Mouse (Mus musculus) retina, adult 2 months (tissue): Measurements from ENCODE around the gene Gnao1.
A peak's percentile ranks its signal among the peaks of the same experiment; 100 is the strongest.

Experiments
- DNase-seq: peaks from one replicate; pipeline ENCODE4 v3.0.0-alpha.2; 2012; ENCODE audit warnings: low read depth, low spot score

Gnao1 gene

GRCm38 (mm10) chr8:93893556-93893955 is 83.8 kb downstream of the Gnao1 start:
- DNase-seq, result no peak

- no peak for DNase-seq
These were observed 87.2 kb downstream of the Gnao1 start for GRCm38 (mm10) chr8:93896841-93897551.

GRCm38 (mm10) chr8:93898570-93898969 is 88.8 kb downstream of the Gnao1 start:
- no peak for DNase-seq

GRCm38 (mm10) chr8:93902040-93902439 is 92.3 kb downstream of the Gnao1 start:
- DNase-seq, result no peak

GRCm38 (mm10) chr8:93906961-93907360 is 97.2 kb downstream of the Gnao1 start:
- DNase-seq, result no peak

GRCm38 (mm10) chr8:93907987-93908441 is 98.2 kb downstream of the Gnao1 start:
- DNase-seq, result no peak

GRCm38 (mm10) chr8:93908546-93908945 is 98.8 kb downstream of the Gnao1 start:
- no peak for DNase-seq

GRCm38 (mm10) chr8:93911715-93912555 is 102.2 kb downstream of the Gnao1 start:
- no peak for DNase-seq

- DNase-seq, result no peak
These were observed 108.2 kb downstream of the Gnao1 start for GRCm38 (mm10) chr8:93917859-93918421.

- DNase-seq, result no peak
These were observed 108.8 kb downstream of the Gnao1 start for GRCm38 (mm10) chr8:93918580-93918979.

GRCm38 (mm10) chr8:93919422-93919821 is 109.7 kb downstream of the Gnao1 start:
- DNase-seq, result no peak

- no peak for DNase-seq
These were observed 110.3 kb downstream of the Gnao1 start for GRCm38 (mm10) chr8:93919916-93920589.

- DNase-seq, result no peak
These were observed 110.8 kb downstream of the Gnao1 start for GRCm38 (mm10) chr8:93920590-93920948.

- no peak for DNase-seq
These were observed 114.2 kb downstream of the Gnao1 start for GRCm38 (mm10) chr8:93923897-93924334.

- no peak for DNase-seq
These were observed 115.7 kb downstream of the Gnao1 start for GRCm38 (mm10) chr8:93925513-93925912.

GRCm38 (mm10) chr8:93929233-93929632 is 119.5 kb downstream of the Gnao1 start:
- DNase-seq, result no peak

- DNase-seq, result no peak
These were observed 121.6 kb downstream of the Gnao1 start for GRCm38 (mm10) chr8:93931336-93931735.

GRCm38 (mm10) chr8:93932873-93933272 is 123.1 kb downstream of the Gnao1 start:
- peak; percentile 60 for DNase-seq

- DNase-seq, result no peak
These were observed 123.5 kb downstream of the Gnao1 start for GRCm38 (mm10) chr8:93933288-93933687.

- no peak for DNase-seq
These were observed 128.4 kb downstream of the Gnao1 start for GRCm38 (mm10) chr8:93938193-93938592.

- no peak for DNase-seq
These were observed 131.0 kb downstream of the Gnao1 start for GRCm38 (mm10) chr8:93940542-93941423.
